Mouse (Mus musculus): ENCODE data around the gene BC034090. TPM values are rescaled to one million over a fixed set of nuclear protein-coding genes. Genes with fewer than 3 reads are reported as not detected.

Gene BC034090
- polyA plus RNA-seq, 1 experiment from 2014 or later = 0.46 TPM

DNA sequence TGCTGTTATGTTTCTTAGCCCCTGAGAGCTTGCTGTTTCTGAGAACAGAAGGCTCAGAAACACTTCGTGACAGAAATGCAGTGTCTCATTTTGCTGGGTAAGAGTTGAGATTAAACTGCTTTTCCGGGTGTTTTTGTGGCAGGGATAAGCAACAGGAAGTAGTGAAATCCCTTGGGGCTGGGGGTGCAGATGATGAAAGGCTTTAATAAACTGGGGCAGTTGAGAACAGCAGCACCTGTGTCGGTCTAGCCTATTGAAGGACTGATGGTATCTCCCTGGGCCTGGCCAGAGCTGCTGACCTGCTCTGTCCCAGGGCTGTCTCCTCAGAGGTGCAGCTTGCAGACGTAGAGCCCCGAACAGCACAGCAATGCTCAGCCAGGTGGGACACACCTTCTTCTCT, 41.8 kb downstream of the BC034090 start:
- Histone ChIP-seq H3K27me3 (replicated peaks) (no peaks in the 10 kb centered on the region), H3K4me2 (no peak overlapping the region), H3K36me3 (peaks cover 40% of the 10 kb centered on the region), H3K27ac (no peak overlapping the region), H3K4me1 (peaks cover 15% of the 10 kb centered on the region), H3K9ac (no peak overlapping the region), H3K9me3 (replicated peaks) (no peaks in the 10 kb centered on the region), H3K4me3 (no peak overlapping the region)
- 71% methylated on average over 5 of the region's 5 CpGs for WGBS (ENCODE audit: insufficient replicate concordance)
- ATAC-seq = no peak

DNA sequence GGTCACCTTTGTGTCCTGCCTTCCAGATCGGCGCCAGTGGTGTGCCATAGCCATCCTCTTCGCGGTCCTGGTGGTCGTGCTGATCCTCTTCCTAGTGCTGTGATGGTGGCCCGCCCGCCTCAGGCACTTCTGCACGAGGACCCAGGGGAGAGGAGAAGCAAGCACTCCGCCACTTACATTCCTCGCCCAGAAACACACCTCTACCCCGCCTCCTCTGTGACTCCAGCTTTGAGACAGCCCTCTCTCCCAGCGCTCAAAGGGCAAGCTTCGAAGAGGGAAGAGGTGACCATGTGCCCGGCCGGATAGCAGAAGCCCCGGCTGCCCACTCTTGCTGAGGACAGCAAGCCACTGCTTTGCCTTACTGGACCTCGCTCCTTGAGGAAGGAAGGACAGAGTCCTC, 42.3 kb downstream of the BC034090 start:
- WGBS (ENCODE audit: insufficient replicate concordance) = 82% methylated on average over 17 of the region's 17 CpGs
- Histone ChIP-seq H3K9me3 (replicated peaks) (no peaks in the 10 kb centered on the region), H3K27me3 (replicated peaks) (no peaks in the 10 kb centered on the region), H3K27ac (no peak overlapping the region), H3K4me2 (no peak overlapping the region), H3K4me1 (peaks cover 15% of the 10 kb centered on the region), H3K9ac (no peak overlapping the region), H3K4me3 (no peak overlapping the region), H3K36me3 (peaks cover 36% of the 10 kb centered on the region)
- ATAC-seq = no peak

DNA sequence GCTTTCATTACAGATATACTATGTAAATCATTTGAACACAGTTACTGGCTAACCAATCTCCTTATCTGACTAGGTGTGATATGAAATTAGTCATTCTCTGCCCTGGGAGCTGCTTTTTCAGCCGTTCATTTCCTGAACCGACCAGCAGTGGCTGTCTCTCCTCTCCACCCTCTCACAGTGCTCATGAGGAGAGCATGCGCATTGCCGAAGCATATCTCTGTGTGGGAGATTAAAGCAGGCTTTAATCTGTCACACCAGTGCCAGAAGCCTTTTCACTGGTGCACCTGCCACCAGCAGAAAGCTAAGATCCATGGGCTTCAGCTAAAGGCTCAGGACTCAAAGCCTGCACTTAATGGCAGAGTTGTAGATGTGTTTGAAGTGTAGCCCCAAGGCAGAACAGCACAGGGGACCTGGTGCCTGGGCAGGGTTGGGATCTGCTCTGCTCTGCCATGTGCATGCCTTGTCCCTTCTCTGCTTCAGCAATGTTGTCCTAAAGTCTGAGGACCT, 42.8 kb downstream of the BC034090 start:
- Histone ChIP-seq H3K4me2 (no peak overlapping the region), H3K4me3 (no peak overlapping the region), H3K9ac (no peak overlapping the region), H3K27ac (no peak overlapping the region), H3K36me3 (peaks cover 36% of the 10 kb centered on the region), H3K27me3 (replicated peaks) (no peaks in the 10 kb centered on the region), H3K9me3 (replicated peaks) (no peaks in the 10 kb centered on the region), H3K4me1 (peaks cover 15% of the 10 kb centered on the region)
- ATAC-seq = peak; percentile 36; the same call in 1 of the 2 replicates
- WGBS (ENCODE audit: insufficient replicate concordance) = 37% methylated on average over 4 of the region's 4 CpGs

DNA sequence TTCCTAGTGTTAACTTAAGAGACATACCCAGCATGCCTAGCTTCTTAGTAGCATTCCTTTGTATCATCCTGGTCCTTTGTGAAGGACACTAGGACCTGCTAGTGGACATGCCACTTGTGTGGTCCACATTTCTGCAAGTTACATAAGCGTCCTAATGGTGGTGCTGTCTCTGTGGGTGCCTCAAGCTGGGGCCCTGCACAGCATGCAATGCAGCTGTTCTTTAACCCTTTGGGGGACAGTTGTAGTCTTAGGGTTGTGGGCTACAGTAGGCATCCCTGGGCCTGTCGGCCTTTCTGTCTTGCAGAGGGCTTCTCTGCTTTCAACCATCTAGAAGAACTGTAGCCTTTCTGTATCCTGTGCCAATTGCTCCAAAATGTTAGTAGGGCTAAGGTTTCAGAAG, 43.3 kb downstream of the BC034090 start:
- Histone ChIP-seq H3K27ac (no peak overlapping the region), H3K36me3 (peaks cover 36% of the 10 kb centered on the region), H3K4me2 (no peak overlapping the region), H3K27me3 (replicated peaks) (no peaks in the 10 kb centered on the region), H3K4me1 (peaks cover 15% of the 10 kb centered on the region), H3K9me3 (replicated peaks) (no peaks in the 10 kb centered on the region), H3K4me3 (no peak overlapping the region), H3K9ac (no peak overlapping the region)
- no peak for ATAC-seq
- WGBS (ENCODE audit: insufficient replicate concordance) = 48% methylated on average over 2 of the region's 2 CpGs

DNA sequence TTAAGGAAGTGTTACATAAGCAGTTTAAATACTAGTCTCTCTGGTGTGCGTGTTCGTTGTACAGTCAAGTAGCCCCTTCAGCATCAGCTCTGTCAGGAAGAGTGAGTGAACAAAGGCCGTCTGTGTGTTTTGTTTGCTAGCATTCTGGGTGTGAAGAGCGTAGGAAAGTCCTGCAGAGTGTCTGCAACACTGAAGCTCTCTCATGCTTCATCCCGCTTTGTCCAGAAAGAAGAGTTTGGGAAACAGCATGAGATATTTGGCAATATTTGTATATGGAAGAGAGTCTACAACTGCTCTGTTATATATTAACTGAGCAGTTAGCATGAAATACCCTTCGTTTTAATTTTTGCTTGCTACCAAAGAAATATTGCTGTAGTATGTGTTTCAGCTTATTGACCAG, 44.7 kb downstream of the BC034090 start:
- peaks cover 36% of the 10 kb centered on the region for H3K36me3 ChIP-seq
- no peak for ATAC-seq
- H3K4me2 ChIP-seq = no peak overlapping the region
- H3K9ac ChIP-seq = no peak overlapping the region
- no peaks in the 10 kb centered on the region for H3K9me3 ChIP-seq (replicated peaks)
- no peak overlapping the region for H3K27ac ChIP-seq
- no peaks in the 10 kb centered on the region for H3K27me3 ChIP-seq (replicated peaks)
- WGBS (ENCODE audit: insufficient replicate concordance) = 77% methylated on average over 6 of the region's 6 CpGs
- H3K4me3 ChIP-seq = no peak overlapping the region
- peaks cover 15% of the 10 kb centered on the region for H3K4me1 ChIP-seq

DNA sequence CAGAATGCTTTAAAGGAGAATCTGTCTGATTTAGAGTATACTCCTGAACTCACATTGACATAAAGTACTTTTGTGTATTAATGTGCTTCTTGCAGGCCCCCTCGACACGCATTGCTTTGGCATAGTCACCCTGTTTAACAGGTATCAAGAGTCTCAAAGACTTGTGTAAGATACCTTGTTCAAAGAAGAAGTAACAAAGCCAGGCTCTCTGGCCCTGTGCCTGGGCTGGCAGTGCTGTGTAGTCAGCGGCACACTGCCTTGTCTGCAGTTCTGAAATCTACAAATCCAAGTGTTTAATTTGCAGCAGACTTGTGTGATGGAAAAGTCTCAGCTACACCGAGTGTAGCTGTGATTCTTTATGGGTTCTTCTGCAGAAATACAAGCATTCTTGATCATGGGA, 47.6 kb downstream of the BC034090 start:
- 81% methylated on average over 4 of the region's 4 CpGs for WGBS (ENCODE audit: insufficient replicate concordance)
- H3K4me2 ChIP-seq = no peak overlapping the region
- H3K9ac ChIP-seq = no peak overlapping the region
- no peaks in the 10 kb centered on the region for H3K9me3 ChIP-seq (replicated peaks)
- peaks cover 9% of the 10 kb centered on the region for H3K4me1 ChIP-seq
- no peak overlapping the region for H3K27ac ChIP-seq
- peaks cover 30% of the 10 kb centered on the region for H3K36me3 ChIP-seq
- H3K27me3 ChIP-seq (replicated peaks) = no peaks in the 10 kb centered on the region
- ATAC-seq = no peak
- no peak overlapping the region for H3K4me3 ChIP-seq

DNA sequence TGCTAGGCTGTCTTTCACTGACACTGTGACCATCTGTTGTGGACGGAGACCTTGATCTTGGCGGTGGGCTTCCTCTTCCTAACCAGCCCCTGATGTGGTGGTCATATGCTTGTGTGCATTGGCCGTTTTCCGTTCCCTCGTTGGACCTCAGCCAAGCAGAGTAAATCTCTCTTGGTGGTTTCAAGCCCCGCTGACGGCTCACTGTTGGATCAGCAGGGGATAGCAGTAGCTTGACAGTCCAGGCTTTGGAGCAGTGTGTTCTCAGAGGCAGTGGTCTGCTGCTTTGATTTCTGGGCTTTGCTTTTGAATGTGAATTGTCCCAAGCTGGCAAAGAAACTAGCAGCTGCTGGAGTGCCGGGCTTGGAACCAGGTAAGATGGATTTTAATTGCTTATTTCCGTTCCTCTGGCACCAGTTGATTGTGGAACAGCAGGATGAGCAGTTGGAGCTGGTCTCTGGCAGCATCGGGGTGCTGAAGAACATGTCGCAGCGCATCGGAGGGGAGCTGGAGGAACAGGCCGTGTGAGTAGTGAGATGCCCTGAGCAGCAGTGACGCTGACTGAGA, 51.4 kb downstream of the BC034090 start:
- Histone ChIP-seq H3K4me1 (no peaks in the 10 kb centered on the region), H3K4me2 (no peak overlapping the region), H3K36me3 (peaks cover 43% of the 10 kb centered on the region), H3K27me3 (replicated peaks) (no peaks in the 10 kb centered on the region), H3K9ac (no peak overlapping the region), H3K9me3 (replicated peaks) (no peaks in the 10 kb centered on the region), H3K27ac (no peak overlapping the region), H3K4me3 (no peak overlapping the region)
- 85% methylated on average over 15 of the region's 15 CpGs for WGBS (ENCODE audit: insufficient replicate concordance)
- no peak for ATAC-seq

DNA sequence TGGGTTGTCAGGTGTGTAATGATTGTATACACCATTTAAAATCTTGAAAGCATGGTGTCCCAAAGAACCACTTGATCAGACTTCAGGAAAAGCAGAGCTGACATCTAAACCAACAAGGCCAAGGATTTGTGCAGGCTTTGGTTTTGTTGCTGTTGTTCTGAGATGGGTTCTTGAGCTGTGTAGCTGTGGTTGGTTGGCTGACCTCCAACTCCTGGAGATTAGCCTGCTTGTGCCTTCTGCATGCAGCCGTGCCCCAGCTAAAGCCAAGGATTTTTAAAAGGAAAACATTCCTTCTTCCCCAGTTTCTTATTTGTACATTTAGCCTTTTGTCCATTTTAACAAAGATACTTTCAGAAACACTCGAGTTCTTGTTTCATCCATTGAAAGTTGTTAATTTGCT, 52.6 kb downstream of the BC034090 start:
- WGBS (ENCODE audit: insufficient replicate concordance) = 73% methylated on average over 2 of the region's 2 CpGs
- H3K9me3 ChIP-seq (replicated peaks) = no peaks in the 10 kb centered on the region
- no peak overlapping the region for H3K9ac ChIP-seq
- H3K4me2 ChIP-seq = no peak overlapping the region
- ATAC-seq = no peak
- no peak overlapping the region for H3K4me3 ChIP-seq
- H3K27ac ChIP-seq = no peak overlapping the region
- no peaks in the 10 kb centered on the region for H3K4me1 ChIP-seq
- H3K36me3 ChIP-seq = peaks cover 46% of the 10 kb centered on the region
- H3K27me3 ChIP-seq (replicated peaks) = no peaks in the 10 kb centered on the region

DNA sequence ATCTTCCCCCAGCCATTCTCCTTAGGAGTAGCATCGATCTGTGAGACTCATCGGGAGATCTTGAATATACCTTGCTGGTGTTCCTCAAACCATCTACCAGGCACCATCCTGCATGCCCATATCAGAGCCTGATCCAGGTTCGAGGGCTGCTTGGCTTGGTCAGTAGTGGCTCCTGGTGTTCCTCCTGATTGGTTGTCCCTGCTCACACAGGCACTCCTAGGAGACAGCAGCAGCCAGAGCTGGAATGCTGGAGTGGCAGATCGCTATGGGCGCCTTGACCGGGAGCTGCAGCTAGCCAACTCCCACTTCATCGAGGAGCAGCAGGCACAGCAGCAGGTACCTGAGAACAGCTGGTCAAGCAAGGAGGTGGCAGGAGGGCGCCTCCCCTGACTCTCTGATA, 53.0 kb downstream of the BC034090 start:
- peaks cover 46% of the 10 kb centered on the region for H3K36me3 ChIP-seq
- 81% methylated on average over 8 of the region's 8 CpGs for WGBS (ENCODE audit: insufficient replicate concordance)
- no peaks in the 10 kb centered on the region for H3K4me1 ChIP-seq
- H3K27me3 ChIP-seq (replicated peaks) = no peaks in the 10 kb centered on the region
- H3K4me2 ChIP-seq = no peak overlapping the region
- no peak overlapping the region for H3K27ac ChIP-seq
- ATAC-seq = no peak
- H3K9me3 ChIP-seq (replicated peaks) = no peaks in the 10 kb centered on the region
- no peak overlapping the region for H3K9ac ChIP-seq
- no peak overlapping the region for H3K4me3 ChIP-seq

DNA sequence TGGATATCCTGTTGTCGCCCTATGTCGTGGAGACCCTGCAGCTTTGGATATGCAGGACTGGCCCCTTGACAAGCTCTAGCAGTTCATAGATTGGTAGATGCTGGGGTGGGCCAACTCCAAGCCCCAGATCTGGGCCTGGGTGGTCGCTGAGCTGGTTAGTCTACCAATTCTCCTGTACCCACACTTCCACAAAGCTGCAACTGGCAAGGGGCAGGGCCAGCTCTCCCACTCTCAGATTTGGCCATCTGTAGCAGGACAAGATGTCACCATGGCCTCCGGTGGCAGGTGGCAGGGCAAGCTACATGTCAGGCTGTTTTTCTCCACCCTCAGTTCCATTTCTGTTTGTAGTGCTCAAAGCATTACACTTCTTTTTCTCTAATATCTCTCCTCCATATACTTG, 55.6 kb downstream of the BC034090 start:
- WGBS (ENCODE audit: insufficient replicate concordance) = 70% methylated on average over 4 of the region's 4 CpGs
- Histone ChIP-seq H3K9me3 (replicated peaks) (no peaks in the 10 kb centered on the region), H3K27me3 (replicated peaks) (no peaks in the 10 kb centered on the region), H3K9ac (no peak overlapping the region), H3K4me2 (no peak overlapping the region), H3K4me1 (no peaks in the 10 kb centered on the region), H3K27ac (no peak overlapping the region), H3K4me3 (no peak overlapping the region), H3K36me3 (peaks cover 46% of the 10 kb centered on the region)
- no peak for ATAC-seq

DNA sequence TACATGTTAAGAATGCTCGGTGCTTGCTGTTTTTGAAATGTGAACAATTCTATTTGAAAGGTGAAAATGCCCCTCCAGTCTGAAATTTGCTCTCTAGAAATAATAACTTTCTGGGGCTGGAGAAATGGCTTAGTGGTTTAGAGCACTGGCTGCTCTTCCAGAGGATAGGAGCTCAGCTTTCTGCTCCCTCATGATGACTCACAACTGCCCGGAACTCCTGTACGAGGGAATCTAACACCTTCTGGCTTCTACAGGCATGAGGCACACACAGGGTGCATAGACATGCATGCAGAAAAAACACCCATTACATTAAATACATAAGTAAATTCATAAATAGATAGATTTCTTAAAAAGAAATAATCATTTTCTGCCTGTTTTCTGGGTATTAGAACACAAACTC, 60.1 kb downstream of the BC034090 start:
- Histone ChIP-seq H3K4me2 (no peak overlapping the region), H3K4me3 (no peak overlapping the region), H3K9me3 (replicated peaks) (no peaks in the 10 kb centered on the region), H3K9ac (no peak overlapping the region), H3K27ac (no peak overlapping the region), H3K27me3 (replicated peaks) (no peaks in the 10 kb centered on the region), H3K4me1 (peaks cover 6% of the 10 kb centered on the region; the same call in 1 of the 2 replicates), H3K36me3 (peaks cover 37% of the 10 kb centered on the region)
- ATAC-seq = no peak
- 86% methylated on average over 3 of the region's 3 CpGs for WGBS (ENCODE audit: insufficient replicate concordance)

DNA sequence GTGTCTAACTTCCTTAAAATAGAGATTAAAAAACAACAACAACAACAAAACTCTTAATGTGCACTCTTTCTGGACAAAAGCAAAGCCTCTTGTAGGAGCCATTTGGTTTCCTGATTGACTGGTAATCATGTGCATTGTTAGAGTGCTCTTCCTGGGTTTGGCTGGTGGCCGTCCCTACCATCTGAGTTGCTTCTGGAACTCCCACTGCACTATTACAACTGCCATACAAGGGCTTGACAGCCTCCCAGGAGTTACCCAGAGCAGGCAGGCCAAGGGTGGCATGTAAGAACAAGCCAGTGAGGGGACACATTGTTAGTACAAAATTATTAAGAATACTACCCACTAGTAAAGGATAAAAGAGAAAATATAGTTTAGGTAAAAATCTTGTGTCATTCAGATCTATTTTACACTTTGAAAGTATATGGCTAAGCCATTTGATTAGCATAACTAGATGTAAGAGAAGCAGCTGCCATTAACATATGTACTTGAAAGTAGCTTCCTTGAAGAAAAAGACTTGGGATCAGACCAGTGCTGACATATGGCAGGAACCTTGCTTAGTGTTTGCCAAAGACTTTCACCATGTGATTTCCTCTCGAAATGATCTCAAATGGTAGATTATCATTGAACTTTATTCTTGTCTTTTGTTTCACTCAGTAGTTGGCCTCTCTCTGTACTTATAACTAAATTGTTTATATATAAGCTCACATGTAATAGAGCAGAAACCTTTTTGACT, 65.9 kb downstream of the BC034090 start:
- Histone ChIP-seq H3K4me3 (no peak overlapping the region), H3K27ac (no peak overlapping the region), H3K4me1 (peaks cover 6% of the 10 kb centered on the region; the same call in 1 of the 2 replicates), H3K36me3 (peaks cover 29% of the 10 kb centered on the region; the same call in 1 of the 2 replicates), H3K27me3 (replicated peaks) (no peaks in the 10 kb centered on the region), H3K4me2 (no peak overlapping the region), H3K9ac (no peak overlapping the region), H3K9me3 (replicated peaks) (no peaks in the 10 kb centered on the region)
- 76% methylated on average over 2 of the region's 2 CpGs for WGBS (ENCODE audit: insufficient replicate concordance)
- ATAC-seq = no peak

Measured in liver, embryonic 12.5 days (tissue).